Mouse (Mus musculus): ENCODE results near the gene Pias4. TPM values are rescaled to one million over a fixed set of nuclear protein-coding genes. Genes with fewer than 3 reads are reported as not detected.

The Pias4 gene
- polyA plus RNA-seq, 1 experiment from 2014 or later: 53.3 TPM

DNA sequence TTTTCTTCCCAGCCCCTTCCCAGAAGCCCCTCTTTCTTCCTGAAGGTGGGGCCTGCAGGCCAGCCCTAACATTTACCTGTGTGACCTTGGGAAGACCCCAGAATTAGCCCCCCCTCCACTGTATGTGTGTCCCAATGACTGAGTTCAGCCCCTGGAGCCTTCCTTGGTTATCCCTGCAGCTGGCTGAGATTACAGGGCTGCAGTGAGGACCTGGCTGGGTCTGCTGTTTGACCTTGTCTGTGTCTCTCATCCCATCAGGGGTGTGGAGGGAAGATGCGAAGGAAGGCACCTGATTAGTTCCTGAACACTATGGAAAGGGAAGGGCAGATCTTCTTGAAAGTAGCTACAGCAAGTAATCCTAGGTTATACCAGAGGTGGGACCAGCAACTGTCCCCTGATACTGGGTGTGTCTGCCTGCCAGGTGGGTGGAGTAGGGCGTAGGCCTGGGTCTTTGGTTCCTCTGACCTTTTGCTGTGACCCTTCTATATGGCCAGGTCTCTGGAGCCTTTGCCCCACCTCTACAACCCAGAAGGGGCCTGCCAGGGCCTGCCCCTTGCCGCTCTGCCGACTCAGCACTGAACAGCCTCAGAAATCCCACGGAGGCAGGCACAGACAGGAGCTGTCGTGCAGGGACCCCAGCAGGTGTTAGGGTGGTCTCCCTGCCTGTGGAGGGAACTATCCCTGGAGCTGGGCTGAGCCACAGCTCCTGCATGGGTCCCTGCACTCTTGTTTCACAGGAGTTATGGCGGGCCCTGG is 26.1 kb downstream of the Pias4 start:
- Histone ChIP-seq H3K36me3 (ENCODE audit: control insufficient read depth, insufficient read depth, low read length) (peaks cover 27% of the 10 kb centered on the region), H3K4me3 (ENCODE audit: low read depth, low read length) (no peak overlapping the region), H3K4me1 (ENCODE audit: control insufficient read depth, insufficient read depth, low read length) (peaks cover 28% of the 10 kb centered on the region), H3K27ac (replicated peaks; ENCODE audit: low read depth, low read length) (peak overlapping the region; percentile 25), H3K27me3 (ENCODE audit: control insufficient read depth, insufficient read depth, low read length) (no peaks in the 10 kb centered on the region), H3K9ac (ENCODE audit: low read length) (peak overlapping the region; percentile 12; the same call in 1 of the 2 replicates), H3K4me2 (ENCODE audit: low read depth, severe bottlenecking) (no peak overlapping the region; the same call in 1 of the 2 replicates), H3K9me3 (ENCODE audit: control insufficient read depth, low read length) (no peaks in the 10 kb centered on the region)
- 76% methylated on average over 6 of the region's 7 CpGs for WGBS
- ATAC-seq (ENCODE audit: insufficient number of reproducible peaks, low FRiP score, low TSS enrichment, low read depth): no peak
- DNase-seq (ENCODE audit: low spot score): no peak

- Histone ChIP-seq H3K4me3 (ENCODE audit: low read depth, low read length) (no peak overlapping the region), H3K4me2 (ENCODE audit: low read depth, severe bottlenecking) (peak overlapping the region; percentile 33), H3K27me3 (ENCODE audit: control insufficient read depth, insufficient read depth, low read length) (peaks cover under 1% of the 10 kb centered on the region; the same call in 1 of the 2 replicates), H3K36me3 (ENCODE audit: control insufficient read depth, insufficient read depth, low read length) (peaks cover 23% of the 10 kb centered on the region), H3K9me3 (ENCODE audit: control insufficient read depth, low read length) (no peaks in the 10 kb centered on the region), H3K4me1 (ENCODE audit: control insufficient read depth, insufficient read depth, low read length) (peaks cover 28% of the 10 kb centered on the region), H3K27ac (replicated peaks; ENCODE audit: low read depth, low read length) (no peak overlapping the region; the same call in 1 of the 2 replicates), H3K9ac (ENCODE audit: low read length) (peak overlapping the region; percentile 17; the same call in 1 of the 2 replicates)
- no peak for DNase-seq (ENCODE audit: low spot score)
- 61% methylated on average over 10 of the region's 10 CpGs for WGBS
- ATAC-seq (ENCODE audit: insufficient number of reproducible peaks, low FRiP score, low TSS enrichment, low read depth): no peak
These were observed 26.8 kb downstream of the Pias4 start for GRCm38 (mm10) chr10:81140717-81141454.

DNA sequence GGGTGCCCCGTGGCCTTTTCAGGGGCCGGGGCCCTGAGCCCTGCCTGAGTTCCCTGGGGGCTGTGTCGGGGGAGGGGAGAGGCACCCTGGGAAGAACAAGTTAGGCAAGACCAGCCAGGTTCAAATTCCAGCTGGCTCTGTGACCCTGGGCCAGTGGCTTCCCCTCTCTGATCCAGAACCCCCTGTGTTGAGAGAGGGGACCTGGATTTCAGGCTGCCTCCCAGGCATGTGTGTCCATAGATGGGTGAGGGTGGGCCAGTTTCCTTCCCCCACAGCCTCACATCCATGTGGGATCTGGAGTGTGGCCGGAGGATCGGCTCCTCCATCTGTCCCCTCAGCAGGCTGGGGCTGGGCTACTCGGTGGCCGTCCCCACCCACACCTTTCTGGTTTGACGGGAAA is 27.7 kb downstream of the Pias4 start:
- H3K27me3 ChIP-seq (ENCODE audit: control insufficient read depth, insufficient read depth, low read length): peaks cover 7% of the 10 kb centered on the region; the same call in 1 of the 2 replicates
- ATAC-seq (ENCODE audit: insufficient number of reproducible peaks, low FRiP score, low TSS enrichment, low read depth): no peak
- no peak for DNase-seq (ENCODE audit: low spot score)
- peak overlapping the region; percentile 33; the same call in 1 of the 2 replicates for H3K4me2 ChIP-seq (ENCODE audit: low read depth, severe bottlenecking)
- H3K9me3 ChIP-seq (ENCODE audit: control insufficient read depth, low read length): no peaks in the 10 kb centered on the region
- no peak overlapping the region for H3K4me3 ChIP-seq (ENCODE audit: low read depth, low read length)
- WGBS: 59% methylated on average over 8 of the region's 8 CpGs
- H3K4me1 ChIP-seq (ENCODE audit: control insufficient read depth, insufficient read depth, low read length): peaks cover 28% of the 10 kb centered on the region
- no peak overlapping the region for H3K27ac ChIP-seq (replicated peaks; ENCODE audit: low read depth, low read length)
- no peak overlapping the region for H3K9ac ChIP-seq (ENCODE audit: low read length)
- peaks cover 14% of the 10 kb centered on the region for H3K36me3 ChIP-seq (ENCODE audit: control insufficient read depth, insufficient read depth, low read length)

DNA sequence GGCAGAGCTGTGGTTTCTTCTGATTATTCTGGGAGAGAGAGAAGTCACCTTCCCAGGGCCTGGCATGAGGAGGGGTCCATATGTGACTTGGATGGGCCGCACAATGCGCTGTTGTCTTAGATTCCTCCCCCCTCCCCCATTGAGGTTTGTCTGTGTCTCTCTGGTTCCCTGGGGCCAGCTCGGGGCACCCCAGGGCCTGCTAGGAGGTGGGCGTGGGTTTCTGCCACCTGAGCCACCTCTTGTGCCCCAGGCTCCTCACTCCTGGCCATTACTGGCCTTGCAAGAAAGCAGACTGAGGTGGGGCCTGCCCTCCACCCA is 28.2 kb downstream of the Pias4 start:
- Histone ChIP-seq H3K9me3 (ENCODE audit: control insufficient read depth, low read length) (no peaks in the 10 kb centered on the region), H3K4me2 (ENCODE audit: low read depth, severe bottlenecking) (0 out of 2 replicates have a peak overlapping the region, but pooled peaks have one; percentile 83), H3K36me3 (ENCODE audit: control insufficient read depth, insufficient read depth, low read length) (peaks cover 9% of the 10 kb centered on the region), H3K4me3 (ENCODE audit: low read depth, low read length) (no peak overlapping the region), H3K27ac (replicated peaks; ENCODE audit: low read depth, low read length) (no peak overlapping the region), H3K27me3 (ENCODE audit: control insufficient read depth, insufficient read depth, low read length) (peaks cover 12% of the 10 kb centered on the region), H3K9ac (ENCODE audit: low read length) (no peak overlapping the region), H3K4me1 (ENCODE audit: control insufficient read depth, insufficient read depth, low read length) (peaks cover 28% of the 10 kb centered on the region)
- WGBS: 84% methylated on average over 4 of the region's 4 CpGs
- no peak for DNase-seq (ENCODE audit: low spot score)
- no peak for ATAC-seq (ENCODE audit: insufficient number of reproducible peaks, low FRiP score, low TSS enrichment, low read depth)

DNA sequence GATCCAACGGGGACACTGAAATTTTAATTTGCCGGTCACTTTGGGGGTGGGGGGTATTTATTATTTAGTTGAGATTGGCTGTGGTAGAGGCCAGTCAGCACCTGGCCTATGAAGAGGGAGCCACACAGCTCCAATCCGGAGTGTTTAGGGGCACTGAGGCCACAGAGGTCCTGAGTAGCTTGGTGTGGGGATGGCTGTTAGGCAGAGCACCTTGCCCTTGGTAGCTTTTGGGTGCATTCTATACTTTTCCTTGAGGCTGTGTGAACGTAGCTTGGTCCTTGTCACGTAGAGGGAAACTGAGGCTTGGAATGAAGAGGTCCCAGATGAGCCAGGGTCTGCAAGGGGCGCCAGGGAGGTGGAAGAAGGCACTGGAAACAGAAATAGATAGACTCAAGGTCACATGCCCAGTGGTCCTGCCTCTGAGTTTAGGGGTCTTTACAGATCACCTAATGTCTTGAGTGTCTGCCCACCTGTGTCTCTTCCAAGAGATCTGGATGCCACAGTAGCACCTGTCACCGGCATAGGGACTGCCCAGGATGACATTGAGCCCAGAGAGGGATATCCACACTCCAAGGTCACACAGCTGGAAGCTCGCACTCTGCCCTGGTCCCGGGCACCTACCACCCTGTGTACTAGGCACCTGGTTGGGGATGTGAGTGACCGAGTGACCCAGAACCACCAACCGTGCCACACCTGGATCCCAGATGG is 28.7 kb downstream of the Pias4 start:
- no peaks in the 10 kb centered on the region for H3K9me3 ChIP-seq (ENCODE audit: control insufficient read depth, low read length)
- peak overlapping the region; percentile 56; the same call in 1 of the 2 replicates for H3K27ac ChIP-seq (replicated peaks; ENCODE audit: low read depth, low read length)
- peak overlapping the region; percentile 82 for H3K4me3 ChIP-seq (ENCODE audit: low read depth, low read length)
- WGBS: 62% methylated on average over 11 of the region's 11 CpGs
- peak overlapping the region; percentile 82 for H3K9ac ChIP-seq (ENCODE audit: low read length)
- ATAC-seq (ENCODE audit: insufficient number of reproducible peaks, low FRiP score, low TSS enrichment, low read depth) (no peak), DNase-seq (ENCODE audit: low spot score) (no peak)
- peaks cover 4% of the 10 kb centered on the region; the same call in 1 of the 2 replicates for H3K36me3 ChIP-seq (ENCODE audit: control insufficient read depth, insufficient read depth, low read length)
- H3K27me3 ChIP-seq (ENCODE audit: control insufficient read depth, insufficient read depth, low read length): peaks cover 17% of the 10 kb centered on the region
- peaks cover 28% of the 10 kb centered on the region for H3K4me1 ChIP-seq (ENCODE audit: control insufficient read depth, insufficient read depth, low read length)
- peak overlapping the region; percentile 83 for H3K4me2 ChIP-seq (ENCODE audit: low read depth, severe bottlenecking)

- Histone ChIP-seq H3K4me2 (ENCODE audit: low read depth, severe bottlenecking) (peak overlapping the region; percentile 83), H3K27me3 (ENCODE audit: control insufficient read depth, insufficient read depth, low read length) (peaks cover 19% of the 10 kb centered on the region), H3K4me3 (ENCODE audit: low read depth, low read length) (peak overlapping the region; percentile 82), H3K9me3 (ENCODE audit: control insufficient read depth, low read length) (no peaks in the 10 kb centered on the region), H3K36me3 (ENCODE audit: control insufficient read depth, insufficient read depth, low read length) (no peaks in the 10 kb centered on the region; the same call in 1 of the 2 replicates), H3K27ac (replicated peaks; ENCODE audit: low read depth, low read length) (peak overlapping the region; percentile 84; the same call in 1 of the 2 replicates), H3K9ac (ENCODE audit: low read length) (peak overlapping the region; percentile 82), H3K4me1 (ENCODE audit: control insufficient read depth, insufficient read depth, low read length) (peaks cover 28% of the 10 kb centered on the region)
- under 1% methylated on average over 18 of the region's 24 CpGs for WGBS
- ATAC-seq (ENCODE audit: insufficient number of reproducible peaks, low FRiP score, low TSS enrichment, low read depth) (no peak), DNase-seq (ENCODE audit: low spot score) (peak; percentile 53)
These were observed 29.5 kb downstream of the Pias4 start for GRCm38 (mm10) chr10:81138131-81138782.

- peaks cover 28% of the 10 kb centered on the region for H3K4me1 ChIP-seq (ENCODE audit: control insufficient read depth, insufficient read depth, low read length)
- peaks cover 19% of the 10 kb centered on the region for H3K27me3 ChIP-seq (ENCODE audit: control insufficient read depth, insufficient read depth, low read length)
- H3K4me2 ChIP-seq (ENCODE audit: low read depth, severe bottlenecking): peak overlapping the region; percentile 99
- peak overlapping the region; percentile 82 for H3K4me3 ChIP-seq (ENCODE audit: low read depth, low read length)
- H3K9me3 ChIP-seq (ENCODE audit: control insufficient read depth, low read length): no peaks in the 10 kb centered on the region
- no peaks in the 10 kb centered on the region for H3K36me3 ChIP-seq (ENCODE audit: control insufficient read depth, insufficient read depth, low read length)
- peak overlapping the region; percentile 84 for H3K27ac ChIP-seq (replicated peaks; ENCODE audit: low read depth, low read length)
- WGBS: under 1% methylated on average over 72 of the region's 89 CpGs
- peak overlapping the region; percentile 82 for H3K9ac ChIP-seq (ENCODE audit: low read length)
- peak; percentile 90 for ATAC-seq (ENCODE audit: insufficient number of reproducible peaks, low FRiP score, low TSS enrichment, low read depth)
- DNase-seq (ENCODE audit: low spot score): peak; percentile 100
These were observed 30.2 kb downstream of the Pias4 start for GRCm38 (mm10) chr10:81137252-81138130.
